Mouse (Mus musculus): ENCODE results near the gene Arhgef7. TPM values are rescaled to one million over a fixed set of nuclear protein-coding genes. Genes with fewer than 3 reads are reported as not detected.

The Arhgef7 gene
- total RNA-seq, 2 experiments from 2014 or later: 129 to 140 TPM

DNA sequence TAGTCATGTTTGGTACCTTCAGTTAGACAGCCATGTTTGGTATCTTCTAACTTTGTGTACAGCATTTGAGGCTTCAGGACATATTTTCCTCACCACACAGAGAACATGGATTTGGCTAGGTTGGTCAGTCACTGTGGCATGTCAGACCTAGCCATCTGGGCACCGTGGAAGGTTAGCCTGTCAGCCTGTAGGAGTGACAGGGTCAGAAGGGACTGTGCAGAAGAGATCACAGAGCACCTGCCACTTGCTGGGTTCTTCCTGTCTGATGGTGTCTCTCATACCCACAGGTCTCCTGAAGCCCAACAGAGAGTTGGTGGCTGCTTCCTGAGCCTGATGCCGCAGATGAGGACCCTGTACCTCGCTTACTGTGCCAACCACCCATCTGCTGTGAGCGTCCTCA lies 77.4 kb downstream of the Arhgef7 start:
- no peak for DNase-seq (ENCODE audit: extremely low spot score in 1 of 2, low spot score in 2 of 2)
- Histone ChIP-seq H3K27ac (no peak overlapping the region), H3K4me3 (no peak overlapping the region)
- intact Hi-C loops (cut with DNase I): no loop called here
- no peak for TF ChIP-seq CTCF (IDR thresholded peaks at IDR 0.05)

DNA sequence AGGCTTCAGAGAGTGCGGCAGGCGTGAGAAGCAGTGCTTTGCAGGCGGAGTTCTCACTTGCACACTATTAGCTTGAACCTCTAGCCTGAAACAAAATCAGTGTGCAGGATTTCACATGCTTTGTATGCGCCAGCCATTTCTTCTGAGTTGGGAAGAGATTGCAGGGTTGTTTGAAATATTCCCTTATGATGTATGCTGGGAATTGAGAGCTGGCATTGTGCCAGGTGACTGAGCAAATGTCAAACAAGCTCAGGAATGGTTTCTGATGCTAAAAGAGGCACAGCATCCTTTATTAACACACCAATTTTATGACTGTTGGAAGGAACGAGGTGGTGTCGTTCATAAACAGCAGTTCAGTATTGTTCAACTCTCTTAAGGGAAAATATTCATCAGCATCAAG lies 78.7 kb downstream of the Arhgef7 start:
- H3K4me3 ChIP-seq: no peak overlapping the region
- DNase-seq (ENCODE audit: extremely low spot score in 1 of 2, low spot score in 2 of 2): no peak
- intact Hi-C loops (cut with DNase I): no loop called here
- TF ChIP-seq CTCF (IDR thresholded peaks at IDR 0.05): no peak
- no peak overlapping the region for H3K27ac ChIP-seq

DNA sequence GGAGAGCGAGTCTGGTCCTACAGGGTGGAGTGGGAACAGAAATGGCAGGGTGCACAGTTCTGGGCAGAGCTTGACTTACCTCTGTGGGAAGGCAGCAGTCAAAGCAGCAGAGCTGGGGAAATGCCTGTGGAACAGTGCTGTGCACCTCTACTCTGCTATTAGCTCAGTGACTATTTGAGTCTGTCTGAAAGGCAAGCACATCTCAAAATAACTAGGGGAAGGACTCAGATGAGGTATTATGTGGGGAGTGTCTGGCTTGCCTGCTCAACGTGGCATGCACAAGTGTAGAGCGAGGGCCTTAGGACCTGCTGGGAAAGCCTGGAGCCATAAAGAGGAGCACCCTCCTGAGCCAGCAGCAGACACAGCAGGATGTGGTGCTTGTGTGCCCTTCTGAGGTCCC lies 79.8 kb downstream of the Arhgef7 start:
- no peak for DNase-seq (ENCODE audit: extremely low spot score in 1 of 2, low spot score in 2 of 2)
- H3K27ac ChIP-seq: no peak overlapping the region
- intact Hi-C loops (cut with DNase I): no loop called here
- TF ChIP-seq CTCF (IDR thresholded peaks at IDR 0.05): no peak
- no peak overlapping the region for H3K4me3 ChIP-seq

DNA sequence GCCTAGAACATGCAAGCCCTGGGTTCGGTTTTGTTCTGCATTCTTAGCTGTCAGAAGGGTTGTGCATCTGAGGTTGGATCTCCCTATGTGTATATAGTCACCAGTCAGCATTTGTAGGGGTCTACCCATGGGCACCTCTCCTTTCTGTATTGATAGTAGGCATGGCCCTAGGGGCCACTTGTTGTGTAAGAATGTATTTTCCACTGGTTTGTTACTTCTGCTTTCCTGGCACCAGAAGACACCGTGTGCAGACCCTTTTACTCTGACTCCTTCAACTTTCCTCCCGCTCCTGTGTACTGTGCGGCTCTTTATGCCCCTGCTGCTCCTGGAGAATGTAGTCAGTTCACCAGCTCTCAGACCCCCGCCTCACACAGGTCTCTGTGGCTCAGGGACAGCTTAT lies 80.5 kb downstream of the Arhgef7 start:
- no peak for TF ChIP-seq CTCF (IDR thresholded peaks at IDR 0.05)
- intact Hi-C loops (cut with DNase I): no loop called here
- no peak overlapping the region for H3K27ac ChIP-seq
- no peak for DNase-seq (ENCODE audit: extremely low spot score in 1 of 2, low spot score in 2 of 2)
- H3K4me3 ChIP-seq: no peak overlapping the region

DNA sequence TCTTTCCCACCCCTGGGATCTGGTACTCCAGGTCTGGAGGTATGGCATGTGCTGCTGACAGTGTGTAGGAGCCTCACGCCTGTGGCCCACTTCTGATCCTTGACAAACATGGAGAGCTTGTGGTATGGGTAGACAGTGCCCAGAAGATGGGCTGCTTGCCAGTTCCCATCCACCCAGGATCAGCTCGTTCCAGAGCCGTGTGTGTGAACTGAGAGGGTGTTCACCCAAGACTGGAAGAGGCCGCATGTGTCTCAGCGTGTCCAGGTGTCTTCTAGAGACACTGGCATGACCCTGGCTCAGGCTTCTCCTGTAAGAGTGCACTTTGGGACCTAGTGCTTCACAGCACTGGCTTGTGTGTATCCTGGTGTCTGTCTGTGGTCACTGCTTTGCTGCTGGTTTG lies 82.9 kb downstream of the Arhgef7 start:
- no peak overlapping the region for H3K27ac ChIP-seq
- intact Hi-C loops (cut with DNase I): no loop called here

DNA sequence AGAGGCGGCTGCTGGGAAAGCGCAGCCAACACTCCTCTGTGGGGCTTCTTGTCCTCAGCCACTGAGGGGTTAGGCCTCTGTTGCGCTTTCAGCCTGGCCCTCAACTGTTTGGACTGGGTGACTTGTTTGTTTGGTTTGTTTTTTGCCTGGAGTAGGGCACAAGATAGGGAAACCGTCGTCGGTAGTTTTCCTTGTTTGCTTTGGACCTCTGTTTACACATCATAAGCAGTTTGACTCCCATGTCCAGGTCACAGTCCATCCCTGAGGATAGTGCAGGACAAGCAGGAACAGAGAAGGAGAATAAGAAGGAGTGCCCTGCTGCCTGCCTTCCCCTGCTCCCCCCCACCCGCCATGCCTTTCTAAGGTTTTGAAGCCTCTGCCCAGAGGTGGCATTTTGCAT lies 86.3 kb downstream of the Arhgef7 start:
- Histone ChIP-seq H3K4me3 (no peak overlapping the region), H3K27ac (no peak overlapping the region)
- DNase-seq (ENCODE audit: extremely low spot score in 1 of 2, low spot score in 2 of 2): no peak
- intact Hi-C loops (cut with DNase I): no loop called here
- TF ChIP-seq CTCF (IDR thresholded peaks at IDR 0.05): no peak

More for the DNA sequence above, 82.9 kb downstream of the Arhgef7 start:
- no peak for TF ChIP-seq CTCF (IDR thresholded peaks at IDR 0.05)
- DNase-seq (ENCODE audit: extremely low spot score in 1 of 2, low spot score in 2 of 2): no peak
- H3K4me3 ChIP-seq: no peak overlapping the region

DNA sequence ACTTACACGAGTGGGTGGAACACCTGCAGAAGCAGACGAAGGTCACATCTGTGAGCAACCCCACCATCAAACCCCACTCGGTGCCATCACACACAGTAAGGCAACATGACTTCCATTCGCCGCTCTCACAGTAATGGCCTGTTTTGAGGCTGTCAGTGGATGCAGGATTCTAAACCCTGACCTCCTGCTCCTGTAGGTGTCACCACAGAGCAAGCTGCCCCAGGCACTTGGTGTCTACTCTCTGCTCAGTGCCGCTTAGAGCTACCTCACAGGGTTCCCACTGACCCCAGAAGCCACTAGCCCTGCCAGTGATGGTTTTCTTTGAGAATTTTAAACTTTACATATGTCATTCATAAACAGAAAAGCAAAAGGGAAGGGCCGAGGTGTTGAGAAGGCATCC lies 87.7 kb downstream of the Arhgef7 start:
- Histone ChIP-seq H3K4me3 (no peak overlapping the region), H3K27ac (no peak overlapping the region)
- DNase-seq (ENCODE audit: extremely low spot score in 1 of 2, low spot score in 2 of 2): no peak
- TF ChIP-seq CTCF (IDR thresholded peaks at IDR 0.05): peak; percentile 34
- intact Hi-C loops (cut with DNase I): no loop called here

DNA sequence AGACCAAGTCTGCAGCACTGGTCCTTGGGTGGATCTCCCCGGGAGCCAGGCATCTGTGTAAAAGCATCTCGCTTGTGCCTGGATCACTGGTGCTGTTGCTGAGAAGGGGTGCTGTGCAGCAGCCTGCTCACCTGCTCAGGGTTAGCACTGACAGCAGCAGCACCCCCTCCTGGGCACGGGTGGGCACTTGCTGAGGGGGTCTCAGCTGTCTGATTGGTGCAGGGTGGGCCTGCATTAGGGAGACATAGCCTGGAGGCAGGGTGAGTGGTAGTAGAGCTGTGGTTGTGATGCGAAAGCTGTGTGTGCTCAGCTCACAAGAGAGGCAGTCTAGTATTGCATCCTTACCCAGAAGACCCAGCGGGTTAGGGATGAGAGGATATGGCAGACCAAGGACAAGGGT lies 92.6 kb downstream of the Arhgef7 start:
- no peak overlapping the region for H3K4me3 ChIP-seq
- no peak for DNase-seq (ENCODE audit: extremely low spot score in 1 of 2, low spot score in 2 of 2)
- peak overlapping the region; percentile 49; the same call in 1 of the 2 replicates for H3K27ac ChIP-seq
- TF ChIP-seq CTCF (IDR thresholded peaks at IDR 0.05): no peak
- intact Hi-C loops (cut with DNase I): no loop called here

DNA sequence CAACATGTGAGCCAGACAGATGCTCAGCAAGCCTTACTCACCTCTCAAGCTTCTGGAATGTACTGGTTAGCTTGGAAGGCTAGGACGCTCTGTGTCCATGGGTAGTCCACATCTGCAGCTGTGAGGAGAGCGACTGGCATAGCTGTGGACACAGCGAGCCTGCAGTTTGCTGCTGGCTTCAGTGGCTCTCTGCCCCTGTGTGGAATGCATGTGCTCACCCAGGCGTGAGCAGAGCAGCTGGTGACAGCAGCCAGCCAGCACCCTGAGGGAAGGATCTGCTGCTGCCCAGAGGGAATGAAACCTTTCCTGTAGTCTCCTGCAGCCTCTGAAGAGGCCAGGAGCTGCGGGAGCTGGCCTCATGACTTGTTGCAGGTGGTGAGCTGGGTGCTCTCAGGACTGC lies 93.0 kb downstream of the Arhgef7 start:
- intact Hi-C loops (cut with DNase I): no loop called here
- no peak for TF ChIP-seq CTCF (IDR thresholded peaks at IDR 0.05)
- no peak for DNase-seq (ENCODE audit: extremely low spot score in 1 of 2, low spot score in 2 of 2)
- Histone ChIP-seq H3K27ac (peak overlapping the region; percentile 49; the same call in 1 of the 2 replicates), H3K4me3 (no peak overlapping the region)

DNA sequence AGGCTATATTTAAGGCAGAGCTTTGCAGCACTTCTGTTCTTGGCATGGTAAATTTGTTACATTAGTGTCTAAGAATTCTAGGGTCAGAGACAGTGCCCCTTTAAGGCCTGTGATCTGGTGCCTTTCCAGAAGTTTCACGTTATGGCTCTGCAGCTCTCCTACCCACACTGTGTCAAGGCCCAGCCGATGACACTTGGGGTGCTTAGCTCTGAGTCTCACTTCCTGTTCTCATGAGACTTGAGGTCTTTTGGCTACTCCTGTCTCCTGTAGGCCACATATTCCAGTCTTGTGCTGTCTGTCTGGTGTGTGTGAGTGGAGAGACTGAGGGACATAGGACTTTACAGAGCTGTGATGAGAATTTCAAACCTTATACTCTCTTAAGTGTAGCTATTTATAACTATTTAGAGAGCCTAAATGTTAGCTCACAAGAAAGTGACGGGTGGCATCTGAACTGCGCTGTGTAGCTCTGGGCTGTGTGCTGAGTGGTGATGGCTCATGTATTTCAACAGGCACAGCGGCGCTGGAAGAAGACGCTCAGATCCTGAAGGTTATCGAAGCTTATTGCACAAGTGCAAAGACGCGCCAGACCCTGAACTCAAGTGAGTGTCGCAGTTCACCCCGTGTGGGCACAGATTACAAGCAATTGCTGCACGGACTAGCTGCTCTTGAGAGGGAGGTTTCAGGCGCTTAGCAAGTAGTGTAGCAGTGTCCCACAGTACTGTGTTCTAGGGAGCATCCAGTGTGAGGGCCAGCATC lies 94.1 kb downstream of the Arhgef7 start:
- intact Hi-C loops (cut with DNase I): no loop called here
- no peak for TF ChIP-seq CTCF (IDR thresholded peaks at IDR 0.05)
- no peak for DNase-seq (ENCODE audit: extremely low spot score in 1 of 2, low spot score in 2 of 2)

DNA sequence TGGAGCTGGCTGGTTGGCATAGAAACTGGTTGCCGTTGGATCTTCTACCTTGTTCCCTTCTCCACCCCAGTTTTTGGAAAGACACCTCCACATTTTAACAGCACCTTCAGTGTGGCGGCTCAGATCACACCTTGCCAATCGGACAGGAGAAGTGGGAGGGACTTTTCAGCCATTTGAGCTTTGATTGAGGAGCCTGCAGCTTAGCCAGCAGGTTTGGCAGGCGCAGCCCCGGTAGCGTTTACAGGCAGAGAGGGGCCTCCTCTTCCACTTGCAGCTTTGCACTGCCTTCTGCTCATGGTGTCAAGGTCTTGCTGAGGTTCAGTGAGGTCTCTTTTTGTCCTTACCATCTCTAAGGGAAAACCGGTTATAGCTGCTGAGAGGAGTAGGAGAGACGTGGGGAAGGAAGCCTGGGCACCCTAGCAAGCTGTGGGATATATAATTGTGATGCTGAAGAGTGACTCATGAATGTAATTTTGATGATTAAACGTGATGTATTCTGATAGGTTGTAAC lies 95.1 kb downstream of the Arhgef7 start:
- intact Hi-C loops (cut with DNase I): no loop called here
- DNase-seq (ENCODE audit: extremely low spot score in 1 of 2, low spot score in 2 of 2): no peak
- Histone ChIP-seq H3K4me3 (no peak overlapping the region), H3K27ac (0 out of 2 replicates have a peak overlapping the region, but pooled peaks have one; percentile 4)
- TF ChIP-seq CTCF (IDR thresholded peaks at IDR 0.05): no peak

More for the DNA sequence above, 94.1 kb downstream of the Arhgef7 start:
- Histone ChIP-seq H3K27ac (no peak overlapping the region), H3K4me3 (no peak overlapping the region)

DNA sequence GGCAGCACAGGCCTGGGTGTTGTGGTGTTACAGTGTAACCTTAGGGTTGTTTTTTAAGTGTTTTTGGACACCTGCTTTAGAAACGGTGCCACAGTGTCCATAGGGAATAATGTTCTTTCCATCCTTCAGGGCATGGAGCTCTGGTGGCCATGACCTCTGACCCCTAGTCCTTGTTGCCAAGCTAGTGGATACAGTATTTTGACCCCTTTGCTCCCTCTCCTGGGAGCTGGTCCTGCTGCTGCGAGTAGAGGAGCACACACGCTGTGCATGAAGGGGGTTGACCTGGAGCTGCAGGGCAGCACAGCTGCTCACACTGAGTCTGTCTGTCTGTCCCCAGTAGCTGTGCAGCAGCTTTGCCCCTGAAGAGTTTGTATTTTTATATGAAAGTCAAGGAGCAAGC lies 98.2 kb downstream of the Arhgef7 start:
- no peak for DNase-seq (ENCODE audit: extremely low spot score in 1 of 2, low spot score in 2 of 2)
- no peak for TF ChIP-seq CTCF (IDR thresholded peaks at IDR 0.05)
- Histone ChIP-seq H3K27ac (no peak overlapping the region), H3K4me3 (no peak overlapping the region)
- intact Hi-C loops (cut with DNase I): no loop called here

DNA sequence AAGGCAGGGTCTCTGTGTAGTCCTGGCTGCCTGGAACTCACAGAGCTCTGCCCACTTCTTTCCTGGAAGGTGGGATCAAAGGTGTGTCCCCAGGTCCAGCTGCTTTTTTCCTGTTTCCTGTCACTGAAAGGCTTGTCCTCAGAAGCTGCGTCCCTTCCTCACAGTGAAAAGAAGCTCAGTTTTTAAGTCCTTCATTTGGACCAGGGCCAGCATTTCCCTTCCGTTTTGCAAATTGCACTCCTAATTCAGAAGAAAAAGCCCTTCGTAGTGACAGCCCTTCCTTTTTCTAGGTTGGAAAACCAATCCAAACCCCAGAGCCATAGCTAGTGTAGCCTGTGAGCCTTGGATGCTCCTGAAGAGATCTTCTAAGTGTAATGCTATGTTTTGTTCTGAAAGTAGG lies 99.8 kb downstream of the Arhgef7 start:
- H3K27ac ChIP-seq: no peak overlapping the region
- no peak overlapping the region for H3K4me3 ChIP-seq
- intact Hi-C loops (cut with DNase I): no loop called here
- DNase-seq (ENCODE audit: extremely low spot score in 1 of 2, low spot score in 2 of 2): no peak
- no peak for TF ChIP-seq CTCF (IDR thresholded peaks at IDR 0.05)

All from left cerebral cortex, adult 2 months (tissue).